Mouse (Mus musculus) limb, embryonic 15.5 days (tissue): ENCODE data around the gene Ank. TPM values are rescaled to one million over a fixed set of nuclear protein-coding genes. Genes with fewer than 3 reads are reported as not detected.
A peak's percentile ranks its signal among the peaks of the same experiment; 100 is the strongest.

Experiments used
- ATAC-seq: fragments of 200-750 bp; cut with Nextera tagmentation; 2 replicates; pipeline ENCODE4 v1.8.0; 2017; ENCODE audit warnings: low read depth, moderate TSS enrichment; ENCODE audit not compliant: insufficient number of reproducible peaks, low FRiP score, low TSS enrichment
- H3K27ac ChIP-seq: fragments of 300-500 bp; sonication (generic); 2 replicates; pipeline ENCODE4 v1.5.1; 2015; ENCODE audit warnings: moderate library complexity, mild to moderate bottlenecking, inconsistent platforms
- H3K27me3 ChIP-seq: fragments of 300-500 bp; sonication (generic); 2 replicates; pipeline ENCODE4 v1.6.1; 2015; ENCODE audit warnings: inconsistent platforms
- H3K36me3 ChIP-seq: fragments of 300-500 bp; sonication (generic); 2 replicates; pipeline ENCODE4 v1.6.1; 2015; ENCODE audit warnings: inconsistent platforms
- H3K4me1 ChIP-seq: fragments of 300-500 bp; sonication (generic); 2 replicates; pipeline ENCODE4 v1.6.1; 2015; ENCODE audit warnings: inconsistent platforms
- H3K4me2 ChIP-seq: fragments of 300-500 bp; sonication (generic); 2 replicates; pipeline ENCODE4 v1.6.1; 2015; ENCODE audit warnings: mild to moderate bottlenecking, inconsistent platforms
- H3K4me3 ChIP-seq: fragments of 300-500 bp; sonication (generic); 2 replicates; pipeline ENCODE4 v1.5.1; 2015; ENCODE audit warnings: mild to moderate bottlenecking, inconsistent platforms
- H3K9ac ChIP-seq: fragments of 300-500 bp; sonication (generic); 2 replicates; pipeline ENCODE4 v1.6.1; 2015; ENCODE audit warnings: inconsistent platforms
- H3K9me3 ChIP-seq: fragments of 300-500 bp; sonication (generic); 2 replicates; pipeline ENCODE4 v1.6.1; 2016; ENCODE audit warnings: inconsistent platforms
- WGBS: fragments of 180-500 bp; shearing (Covaris S2); methylation state at CpG from one replicate; pipeline ENCODE4 v1.1.7; 2015; 5-methylcytosine and 5-hydroxymethylcytosine counted together
- polyA plus RNA-seq: library from polyadenylated mRNA; unstranded; fragments of >200 nt; fragmentation: Nextera tagmentation; extraction: Ambion mirVana; gene quantifications from 2 replicates; pipeline ENCODE4 v1.2.1, GENCODE M21; 2015

Ank gene
- polyA plus RNA-seq, 1 experiment from 2014 or later, result 16.3 TPM

DNA sequence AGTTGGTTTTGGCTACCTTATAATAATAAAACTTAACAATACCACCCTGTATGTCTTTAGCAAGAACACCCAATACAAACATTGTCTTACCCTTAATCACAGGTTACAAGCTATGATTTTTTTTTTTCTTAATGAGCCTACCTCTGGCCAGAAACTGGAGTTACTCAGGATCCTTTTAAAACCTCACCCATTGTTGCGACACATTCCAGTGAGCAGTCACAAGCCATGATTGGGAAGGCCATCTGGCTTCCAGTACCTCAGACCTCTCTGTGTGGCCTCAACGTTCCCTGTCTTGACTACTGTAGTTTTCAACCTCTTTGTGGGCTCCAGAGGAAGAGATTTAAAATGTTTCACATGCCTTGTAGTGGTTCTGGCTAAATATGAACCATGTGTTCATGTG is 103.4 kb downstream of the Ank start:
- no peak overlapping the region for H3K27ac ChIP-seq
- H3K9ac ChIP-seq, result no peak overlapping the region
- 31% methylated on average over 2 of the region's 2 CpGs for WGBS
- H3K4me2 ChIP-seq, result no peak overlapping the region
- H3K4me1 ChIP-seq, result peaks cover 8% of the 10 kb centered on the region; the same call in 1 of the 2 replicates
- no peak for ATAC-seq
- no peak overlapping the region for H3K4me3 ChIP-seq
- H3K9me3 ChIP-seq, result no peaks in the 10 kb centered on the region
- no peaks in the 10 kb centered on the region for H3K27me3 ChIP-seq
- H3K36me3 ChIP-seq, result peaks cover 8% of the 10 kb centered on the region; the same call in 1 of the 2 replicates

DNA sequence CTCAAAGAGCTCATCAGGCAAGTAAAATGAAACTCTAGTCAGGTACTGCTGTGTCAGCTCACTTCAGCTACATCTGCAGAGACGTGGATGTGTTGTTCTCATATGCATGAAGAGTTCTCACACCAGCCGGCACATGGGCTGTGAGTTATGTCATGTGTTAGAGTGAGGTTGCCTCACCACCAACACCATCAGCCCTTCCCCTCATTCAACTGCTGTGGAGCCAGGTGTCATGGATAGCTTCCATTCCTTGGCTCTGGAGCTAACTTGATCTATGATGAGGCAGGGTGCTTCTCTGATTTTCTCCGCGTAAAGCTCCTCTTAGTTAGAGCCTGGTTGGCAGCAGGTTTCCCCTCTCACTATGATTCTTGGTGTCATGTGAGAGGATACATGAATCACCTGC is 103.9 kb downstream of the Ank start:
- WGBS, result 63% methylated on average over 4 of the region's 4 CpGs
- H3K27ac ChIP-seq, result no peak overlapping the region
- H3K4me2 ChIP-seq, result no peak overlapping the region
- ATAC-seq, result no peak
- no peaks in the 10 kb centered on the region for H3K9me3 ChIP-seq
- no peak overlapping the region for H3K9ac ChIP-seq
- no peaks in the 10 kb centered on the region for H3K27me3 ChIP-seq
- H3K36me3 ChIP-seq, result 0 out of 2 replicates have a peak, but pooled peaks cover 6% of the 10 kb centered on the region
- H3K4me3 ChIP-seq, result no peak overlapping the region
- peaks cover 12% of the 10 kb centered on the region for H3K4me1 ChIP-seq

DNA sequence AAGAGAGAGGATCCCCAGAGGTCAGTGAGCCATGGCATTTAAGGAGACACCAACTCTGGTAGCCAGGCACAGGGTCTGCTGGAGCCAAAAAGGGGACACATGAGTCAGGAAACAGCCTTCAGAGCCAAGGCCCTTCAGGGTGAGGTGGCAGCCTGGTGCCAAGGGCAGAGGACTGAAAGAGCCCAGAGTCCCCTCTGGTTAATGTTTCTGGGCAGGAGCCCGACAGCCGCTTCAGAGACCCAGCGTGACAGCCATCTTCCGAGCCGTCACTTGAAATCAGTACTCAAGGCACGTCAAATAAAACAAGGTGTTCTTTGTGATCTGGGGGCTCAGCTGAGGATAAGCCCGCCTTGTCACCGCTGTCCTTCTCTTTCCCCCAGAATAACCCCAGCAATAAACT is 104.7 kb downstream of the Ank start:
- Histone ChIP-seq H3K9ac (no peak overlapping the region), H3K4me2 (no peak overlapping the region), H3K9me3 (no peaks in the 10 kb centered on the region), H3K27me3 (no peaks in the 10 kb centered on the region), H3K4me3 (no peak overlapping the region), H3K4me1 (peaks cover 20% of the 10 kb centered on the region), H3K27ac (no peak overlapping the region), H3K36me3 (0 out of 2 replicates have a peak, but pooled peaks cover 6% of the 10 kb centered on the region)
- ATAC-seq, result no peak
- WGBS, result 86% methylated on average over 8 of the region's 8 CpGs

DNA sequence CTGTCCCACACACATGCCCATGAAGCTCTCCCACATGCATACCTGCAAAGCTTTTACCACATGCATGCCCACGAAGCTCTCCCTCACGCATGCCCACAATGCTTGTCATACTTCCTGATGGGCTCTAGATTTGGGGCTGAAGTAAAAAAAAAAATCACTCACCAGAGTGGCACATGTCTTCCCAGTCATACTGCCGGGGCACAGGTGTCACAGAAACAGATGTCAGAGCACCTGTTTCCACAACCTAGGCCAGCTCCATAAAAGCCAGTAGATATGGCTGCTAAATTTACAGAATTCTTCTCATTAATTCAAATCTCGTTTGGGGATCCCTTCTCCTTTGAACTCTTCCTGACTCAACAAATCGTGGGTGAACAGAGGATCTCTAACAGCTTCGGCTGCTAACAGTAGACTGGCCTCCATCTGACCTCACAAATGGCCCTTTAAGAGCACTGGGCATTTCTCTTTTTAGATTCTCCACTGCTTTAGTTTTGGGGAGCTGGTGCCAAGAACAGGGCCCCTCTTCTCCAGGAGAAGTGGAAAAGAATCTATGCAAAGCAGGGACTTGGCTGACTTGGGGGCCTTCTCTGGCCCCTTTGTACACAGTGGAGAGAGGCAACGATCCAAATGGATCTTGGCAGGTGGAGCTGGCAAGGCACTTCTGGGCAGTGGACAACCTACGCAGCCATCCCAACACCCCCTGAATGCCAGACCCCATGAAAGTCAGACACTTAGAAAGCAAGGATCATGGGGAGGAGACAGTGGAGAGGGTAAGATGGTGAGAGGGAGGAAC is 108.7 kb downstream of the Ank start:
- Histone ChIP-seq H3K36me3 (0 out of 2 replicates have a peak, but pooled peaks cover 4% of the 10 kb centered on the region), H3K27me3 (no peaks in the 10 kb centered on the region), H3K9ac (no peak overlapping the region), H3K4me1 (peaks cover 20% of the 10 kb centered on the region), H3K27ac (no peak overlapping the region), H3K9me3 (no peaks in the 10 kb centered on the region), H3K4me3 (no peak overlapping the region), H3K4me2 (no peak overlapping the region)
- 55% methylated on average over 8 of the region's 8 CpGs for WGBS
- ATAC-seq, result no peak

DNA sequence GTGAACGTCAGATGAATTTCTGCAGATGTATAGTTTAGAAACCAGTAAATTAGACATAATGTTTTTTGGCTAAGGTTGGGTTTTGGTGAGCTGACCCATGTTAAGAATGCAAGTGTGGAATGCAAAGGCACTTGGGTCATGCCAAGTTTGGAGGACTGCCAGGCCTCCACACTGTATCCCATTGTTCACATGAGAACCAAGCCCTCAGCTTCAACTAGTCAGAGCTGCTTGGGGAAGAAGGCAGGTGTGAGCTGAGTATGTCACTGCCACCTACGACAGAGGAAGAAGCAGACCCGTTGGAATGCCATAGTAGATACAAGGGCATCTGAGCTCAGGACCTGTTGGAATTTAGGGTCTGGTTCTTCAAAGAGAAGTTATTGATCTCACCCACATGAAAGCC is 109.5 kb downstream of the Ank start:
- WGBS, result 47% methylated on average over 3 of the region's 3 CpGs
- H3K9me3 ChIP-seq, result no peaks in the 10 kb centered on the region
- H3K4me3 ChIP-seq, result no peak overlapping the region
- 0 out of 2 replicates have a peak, but pooled peaks cover 4% of the 10 kb centered on the region for H3K36me3 ChIP-seq
- no peak for ATAC-seq
- H3K4me2 ChIP-seq, result no peak overlapping the region
- peaks cover 20% of the 10 kb centered on the region for H3K4me1 ChIP-seq
- no peaks in the 10 kb centered on the region for H3K27me3 ChIP-seq
- no peak overlapping the region for H3K9ac ChIP-seq
- peak overlapping the region; percentile 11; the same call in 1 of the 2 replicates for H3K27ac ChIP-seq

DNA sequence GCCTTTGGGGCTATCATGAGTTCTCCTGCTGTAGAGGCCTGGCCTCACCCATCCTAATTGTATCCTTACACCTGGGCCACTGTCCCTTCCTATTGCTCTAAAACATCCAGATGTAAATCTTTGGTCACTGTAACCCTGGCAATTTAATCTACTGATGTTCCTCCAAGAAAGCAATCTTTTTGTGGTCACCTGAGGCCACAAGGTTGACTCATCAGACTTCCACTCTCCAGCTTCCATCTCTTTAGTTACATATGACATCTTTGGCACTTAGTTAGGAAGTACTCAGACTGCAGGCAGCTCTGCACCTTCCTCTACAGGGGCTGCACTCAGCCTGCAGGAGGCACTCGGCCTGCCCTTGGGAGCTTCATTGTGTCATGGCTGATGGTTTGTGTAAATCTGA is 110.4 kb downstream of the Ank start:
- Histone ChIP-seq H3K4me2 (no peak overlapping the region), H3K27ac (no peak overlapping the region), H3K4me3 (no peak overlapping the region), H3K27me3 (no peaks in the 10 kb centered on the region), H3K9ac (no peak overlapping the region), H3K36me3 (0 out of 2 replicates have a peak, but pooled peaks cover 3% of the 10 kb centered on the region), H3K9me3 (no peaks in the 10 kb centered on the region), H3K4me1 (peaks cover 20% of the 10 kb centered on the region)
- WGBS, result 84% methylated on average over 1 of the region's 1 CpGs
- no peak for ATAC-seq

DNA sequence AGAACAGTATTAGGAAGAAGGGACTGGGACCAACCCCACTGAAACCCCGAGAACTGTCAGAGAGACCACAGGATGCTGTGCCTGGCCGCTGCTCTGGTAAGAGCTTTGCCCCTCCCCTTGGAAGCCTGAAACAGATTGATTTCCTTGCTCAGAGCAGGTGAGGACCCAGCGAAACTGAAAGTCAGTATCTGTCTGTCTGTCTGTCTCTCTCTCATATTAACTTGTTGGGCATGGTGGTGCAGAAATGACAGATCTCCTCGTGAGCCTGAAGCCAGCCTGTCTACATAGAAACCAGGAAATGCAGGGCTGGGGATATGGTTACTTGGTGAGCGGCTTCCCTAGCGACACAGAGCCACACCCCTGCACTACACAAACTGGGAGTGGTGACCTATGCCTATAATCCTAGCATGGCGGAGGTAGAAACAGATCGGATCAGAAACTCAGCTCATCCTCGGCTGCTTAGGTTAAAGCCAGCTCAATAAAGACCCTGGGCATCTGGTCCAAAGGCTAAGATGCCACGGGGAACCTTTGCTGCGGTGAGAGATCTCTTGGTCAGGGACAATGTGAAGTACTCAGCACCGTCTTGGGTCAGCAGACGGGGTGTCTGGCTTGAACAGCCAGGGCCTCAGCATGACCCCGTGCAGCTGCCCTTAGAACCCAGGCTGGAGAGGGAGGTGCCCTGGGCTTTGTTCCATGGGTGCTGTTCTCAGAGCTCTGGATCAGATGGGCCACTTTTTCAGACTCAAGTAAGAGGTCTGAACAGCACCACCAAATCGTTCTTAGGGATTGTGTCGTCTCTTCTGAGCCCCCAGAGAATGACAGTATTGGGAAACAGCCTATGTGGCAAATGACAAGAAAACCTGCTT is 111.7 kb downstream of the Ank start:
- Histone ChIP-seq H3K4me3 (no peak overlapping the region), H3K27ac (no peak overlapping the region), H3K4me1 (peaks cover 20% of the 10 kb centered on the region), H3K4me2 (no peak overlapping the region), H3K9ac (no peak overlapping the region), H3K36me3 (peaks cover 4% of the 10 kb centered on the region; the same call in 1 of the 2 replicates), H3K27me3 (no peaks in the 10 kb centered on the region), H3K9me3 (no peaks in the 10 kb centered on the region)
- WGBS, result 80% methylated on average over 16 of the region's 16 CpGs
- no peak for ATAC-seq

DNA sequence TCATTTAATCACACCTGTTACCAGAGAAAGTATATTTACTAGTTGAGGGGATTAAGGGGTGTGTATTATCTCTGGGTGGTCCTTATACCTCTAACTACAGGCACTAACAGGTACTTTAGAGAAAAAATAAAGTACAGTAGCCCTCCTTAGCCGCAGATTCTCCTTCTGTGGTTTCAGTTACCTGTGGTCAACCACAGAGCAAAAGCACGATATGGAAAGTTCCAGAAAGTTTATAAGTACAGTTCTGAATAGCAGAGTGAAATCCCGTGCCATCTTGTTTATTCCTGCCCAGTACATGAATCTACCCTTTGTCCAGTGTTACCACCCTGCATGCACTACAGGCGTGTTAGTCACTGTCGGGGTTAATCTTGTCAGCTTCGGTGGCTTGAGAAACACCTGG is 112.4 kb downstream of the Ank start:
- H3K27ac ChIP-seq, result no peak overlapping the region
- no peak overlapping the region for H3K4me2 ChIP-seq
- H3K9ac ChIP-seq, result no peak overlapping the region
- peaks cover 20% of the 10 kb centered on the region for H3K4me1 ChIP-seq
- no peaks in the 10 kb centered on the region for H3K9me3 ChIP-seq
- no peaks in the 10 kb centered on the region for H3K27me3 ChIP-seq
- H3K4me3 ChIP-seq, result no peak overlapping the region
- no peak for ATAC-seq
- peaks cover 4% of the 10 kb centered on the region; the same call in 1 of the 2 replicates for H3K36me3 ChIP-seq
- WGBS, result 81% methylated on average over 6 of the region's 6 CpGs

DNA sequence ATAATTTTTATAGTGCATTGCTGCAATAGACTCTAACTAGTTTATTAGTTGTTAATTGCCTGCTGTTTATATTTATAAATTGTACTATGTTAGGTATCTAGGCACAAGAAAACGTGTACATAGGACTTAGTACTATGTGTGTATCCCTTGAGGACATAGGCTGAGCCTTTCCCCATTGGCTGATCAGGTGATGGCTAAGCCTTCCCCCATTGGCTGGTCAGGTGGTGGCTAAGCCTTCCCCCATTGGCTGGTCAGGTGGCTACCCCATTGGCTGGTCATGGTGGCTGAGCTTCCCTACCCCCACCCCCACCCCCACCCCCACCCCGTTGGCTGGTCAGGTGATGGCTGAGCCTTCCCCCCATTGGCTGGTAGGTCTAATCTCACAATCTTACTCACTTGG is 113.4 kb downstream of the Ank start:
- 73% methylated on average over 2 of the region's 2 CpGs for WGBS
- no peak overlapping the region for H3K27ac ChIP-seq
- no peaks in the 10 kb centered on the region for H3K9me3 ChIP-seq
- H3K36me3 ChIP-seq, result peaks cover 4% of the 10 kb centered on the region; the same call in 1 of the 2 replicates
- peaks cover 18% of the 10 kb centered on the region for H3K4me1 ChIP-seq
- H3K9ac ChIP-seq, result no peak overlapping the region
- no peak for ATAC-seq
- H3K27me3 ChIP-seq, result no peaks in the 10 kb centered on the region
- H3K4me3 ChIP-seq, result no peak overlapping the region
- H3K4me2 ChIP-seq, result no peak overlapping the region

DNA sequence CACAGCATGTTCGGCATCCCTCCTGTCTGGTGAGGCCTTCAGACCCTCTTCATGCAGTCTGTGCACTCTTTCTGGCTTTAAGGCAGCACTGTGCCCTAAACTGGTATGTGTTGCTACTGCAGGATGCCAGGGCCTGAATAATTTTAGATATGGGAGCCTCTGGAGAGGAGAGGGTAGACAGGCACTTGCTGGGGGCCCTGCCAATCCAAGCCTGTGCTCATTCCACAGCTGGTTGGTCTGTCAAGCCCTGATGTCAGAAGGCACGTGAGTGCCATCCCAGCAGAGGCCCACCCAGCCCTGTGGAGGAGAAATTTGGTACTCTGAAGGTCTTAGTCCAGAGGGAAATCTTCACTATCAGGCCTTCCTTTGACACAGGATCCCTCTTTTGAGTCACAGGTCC is 114.3 kb downstream of the Ank start:
- no peak for ATAC-seq
- H3K9ac ChIP-seq, result no peak overlapping the region
- H3K36me3 ChIP-seq, result peaks cover 4% of the 10 kb centered on the region; the same call in 1 of the 2 replicates

DNA sequence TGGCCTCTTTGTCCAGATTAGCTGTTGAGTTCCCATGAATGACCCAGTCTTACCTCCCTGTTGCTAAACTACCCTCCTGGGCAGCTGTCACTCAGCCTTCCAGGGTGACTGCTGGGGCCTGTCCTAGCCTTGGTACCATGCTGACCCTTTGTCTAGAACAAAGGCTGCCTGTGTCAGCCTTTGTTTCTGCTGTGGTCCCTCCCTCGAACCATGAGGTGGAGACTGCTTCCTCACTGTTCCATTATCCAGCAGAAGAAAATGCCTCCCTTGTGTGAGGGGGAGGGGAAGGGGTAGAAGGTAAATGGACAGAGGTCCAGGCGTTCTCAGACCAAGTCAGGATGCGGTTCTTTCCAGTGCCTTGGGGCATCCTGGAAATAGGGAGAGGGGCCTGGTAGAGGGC is 115.2 kb downstream of the Ank start:
- WGBS, result 64% methylated on average over 3 of the region's 3 CpGs
- no peak overlapping the region for H3K27ac ChIP-seq

More for the DNA sequence above, 114.3 kb downstream of the Ank start:
- Histone ChIP-seq H3K27me3 (no peaks in the 10 kb centered on the region), H3K4me2 (no peak overlapping the region), H3K9me3 (no peaks in the 10 kb centered on the region), H3K27ac (no peak overlapping the region), H3K4me3 (no peak overlapping the region), H3K4me1 (peaks cover 9% of the 10 kb centered on the region; the same call in 1 of the 2 replicates)
- WGBS, result 86% methylated on average over 2 of the region's 2 CpGs

DNA sequence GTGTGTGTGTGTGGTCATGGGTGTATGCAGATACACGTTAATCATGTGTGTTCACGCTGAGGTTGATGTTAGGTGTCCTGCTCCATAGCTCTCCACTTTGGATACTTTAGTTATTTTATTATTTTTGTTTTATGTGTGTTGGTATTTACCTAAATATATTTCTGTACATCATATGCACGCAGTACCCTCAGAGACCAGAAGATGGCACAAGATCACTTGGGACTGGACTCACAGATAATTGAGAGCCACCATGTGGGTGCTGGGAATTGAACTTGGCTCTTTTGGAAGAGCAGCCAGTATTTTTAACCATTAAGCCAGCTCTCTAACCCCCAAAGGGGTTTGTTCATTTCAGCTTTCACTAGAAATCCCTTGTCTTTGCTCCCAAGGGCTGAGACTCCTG is 116.0 kb downstream of the Ank start:
- ATAC-seq, result no peak

More for the DNA sequence above, 115.2 kb downstream of the Ank start:
- Histone ChIP-seq H3K4me3 (no peak overlapping the region), H3K36me3 (peaks cover 4% of the 10 kb centered on the region; the same call in 1 of the 2 replicates), H3K9ac (no peak overlapping the region), H3K4me1 (0 out of 2 replicates have a peak, but pooled peaks cover 3% of the 10 kb centered on the region), H3K9me3 (no peaks in the 10 kb centered on the region), H3K4me2 (no peak overlapping the region), H3K27me3 (no peaks in the 10 kb centered on the region)
- no peak for ATAC-seq

More for the DNA sequence above, 116.0 kb downstream of the Ank start:
- 89% methylated on average over 3 of the region's 3 CpGs for WGBS
- H3K36me3 ChIP-seq, result peaks cover 4% of the 10 kb centered on the region; the same call in 1 of the 2 replicates
- no peaks in the 10 kb centered on the region for H3K9me3 ChIP-seq
- no peak overlapping the region for H3K4me3 ChIP-seq
- H3K9ac ChIP-seq, result no peak overlapping the region
- no peak overlapping the region for H3K4me2 ChIP-seq
- 0 out of 2 replicates have a peak, but pooled peaks cover 3% of the 10 kb centered on the region for H3K4me1 ChIP-seq
- no peak overlapping the region for H3K27ac ChIP-seq
- no peaks in the 10 kb centered on the region for H3K27me3 ChIP-seq
